Mouse (Mus musculus): ENCODE measurements around the gene Nfasc. TPM values are rescaled to one million over a fixed set of nuclear protein-coding genes. Genes with fewer than 3 reads are reported as not detected.

Nfasc gene
- polyA plus RNA-seq, 1 experiment from 2014 or later, result 3.5 TPM

Other genes with a start within 250 kb of the Nfasc start
- 1.7 and 1.8 TPM in 2 replicates for gene Tmem81, start 235.6 kb downstream of the Nfasc start, polyA plus RNA-seq (2016; fragmentation: Nextera tagmentation; extraction: Ambion mirVana)
- 18.7 and 23.0 TPM in 2 replicates for gene Cntn2, start 198.5 kb downstream of the Nfasc start, polyA plus RNA-seq (2016; fragmentation: Nextera tagmentation; extraction: Ambion mirVana)
- 6.6 and 6.9 TPM in 2 replicates for gene Lrrn2, start 138.5 kb upstream of the Nfasc start, polyA plus RNA-seq (2016; fragmentation: Nextera tagmentation; extraction: Ambion mirVana)

Measured in embryonic facial prominence, embryonic 12.5 days (tissue).